Mouse (Mus musculus): ENCODE results near the gene Ralgds. TPM values are rescaled to one million over a fixed set of nuclear protein-coding genes. Genes with fewer than 3 reads are reported as not detected.
"Not testable (repeated sequence)": the region's sequence is repeated elsewhere in the genome, so short reads cannot be mapped to it uniquely, and the experiment has no call there.

Ralgds gene
- polyA plus RNA-seq, 1 experiment from 2014 or later = 75.0 TPM

DNA sequence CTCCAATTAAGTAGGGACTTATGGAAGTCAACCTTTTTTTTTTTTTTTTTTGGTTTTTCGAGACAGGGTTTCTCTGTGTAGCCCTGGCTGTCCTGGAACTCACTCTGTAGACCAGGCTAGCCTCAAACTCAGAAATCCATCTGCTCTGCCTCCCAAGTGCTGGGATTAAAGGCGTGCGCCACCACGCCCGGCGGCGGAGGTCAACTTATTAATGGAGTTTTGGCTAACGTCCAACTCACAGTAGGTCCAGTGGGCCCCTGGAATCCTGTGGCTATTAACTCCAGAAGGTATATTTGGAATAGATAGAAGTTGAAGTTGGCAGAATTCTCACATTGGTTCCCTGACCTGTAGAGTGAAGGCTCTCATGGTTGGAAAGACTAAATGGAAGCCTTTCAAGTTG, 40.9 kb upstream of the Ralgds start:
- 96% methylated on average over 8 of the region's 8 CpGs for WGBS
- not testable (repeated sequence) for H3K27me3 ChIP-seq (replicated peaks; ENCODE audit: control insufficient read depth, insufficient read depth, low read length); H3K9ac ChIP-seq (ENCODE audit: low read depth, low read length); H3K4me3 ChIP-seq (ENCODE audit: low read length); H3K27ac ChIP-seq (ENCODE audit: low read depth, low read length); H3K4me1 ChIP-seq (ENCODE audit: control insufficient read depth, insufficient read depth, low read depth, low read length); H3K4me2 ChIP-seq (ENCODE audit: low read length); H3K9me3 ChIP-seq (ENCODE audit: control insufficient read depth, low read length); ATAC-seq
- peaks cover 29% of the 10 kb centered on the region for H3K36me3 ChIP-seq (ENCODE audit: control insufficient read depth, insufficient read depth, low read length)

DNA sequence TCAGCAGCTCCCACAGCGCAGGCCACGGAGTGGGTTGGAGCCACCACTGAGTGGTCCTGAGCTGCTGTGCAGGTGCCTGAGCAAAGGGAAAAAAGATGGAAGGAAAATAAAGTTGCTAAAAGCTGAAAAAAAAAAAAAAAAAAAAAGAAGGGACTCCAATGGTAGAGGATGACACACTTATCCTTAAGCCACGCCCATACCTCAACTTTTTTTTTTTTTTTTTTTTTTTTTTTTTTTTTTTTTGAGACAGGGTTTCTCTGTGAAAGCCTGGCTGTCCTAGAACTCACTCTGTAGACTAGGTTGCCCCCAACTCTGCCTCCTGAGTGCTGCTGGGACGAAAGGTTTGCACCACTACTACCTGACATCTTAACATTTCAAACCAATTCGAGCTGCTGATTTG, 34.9 kb upstream of the Ralgds start:
- H3K9ac ChIP-seq (ENCODE audit: low read depth, low read length); H3K4me1 ChIP-seq (ENCODE audit: control insufficient read depth, insufficient read depth, low read depth, low read length); H3K27ac ChIP-seq (ENCODE audit: low read depth, low read length); H3K9me3 ChIP-seq (ENCODE audit: control insufficient read depth, low read length); H3K4me3 ChIP-seq (ENCODE audit: low read length); H3K4me2 ChIP-seq (ENCODE audit: low read length); ATAC-seq; H3K27me3 ChIP-seq (replicated peaks; ENCODE audit: control insufficient read depth, insufficient read depth, low read length); H3K36me3 ChIP-seq (ENCODE audit: control insufficient read depth, insufficient read depth, low read length): not testable (repeated sequence)
- 91% methylated on average over 5 of the region's 5 CpGs for WGBS

DNA sequence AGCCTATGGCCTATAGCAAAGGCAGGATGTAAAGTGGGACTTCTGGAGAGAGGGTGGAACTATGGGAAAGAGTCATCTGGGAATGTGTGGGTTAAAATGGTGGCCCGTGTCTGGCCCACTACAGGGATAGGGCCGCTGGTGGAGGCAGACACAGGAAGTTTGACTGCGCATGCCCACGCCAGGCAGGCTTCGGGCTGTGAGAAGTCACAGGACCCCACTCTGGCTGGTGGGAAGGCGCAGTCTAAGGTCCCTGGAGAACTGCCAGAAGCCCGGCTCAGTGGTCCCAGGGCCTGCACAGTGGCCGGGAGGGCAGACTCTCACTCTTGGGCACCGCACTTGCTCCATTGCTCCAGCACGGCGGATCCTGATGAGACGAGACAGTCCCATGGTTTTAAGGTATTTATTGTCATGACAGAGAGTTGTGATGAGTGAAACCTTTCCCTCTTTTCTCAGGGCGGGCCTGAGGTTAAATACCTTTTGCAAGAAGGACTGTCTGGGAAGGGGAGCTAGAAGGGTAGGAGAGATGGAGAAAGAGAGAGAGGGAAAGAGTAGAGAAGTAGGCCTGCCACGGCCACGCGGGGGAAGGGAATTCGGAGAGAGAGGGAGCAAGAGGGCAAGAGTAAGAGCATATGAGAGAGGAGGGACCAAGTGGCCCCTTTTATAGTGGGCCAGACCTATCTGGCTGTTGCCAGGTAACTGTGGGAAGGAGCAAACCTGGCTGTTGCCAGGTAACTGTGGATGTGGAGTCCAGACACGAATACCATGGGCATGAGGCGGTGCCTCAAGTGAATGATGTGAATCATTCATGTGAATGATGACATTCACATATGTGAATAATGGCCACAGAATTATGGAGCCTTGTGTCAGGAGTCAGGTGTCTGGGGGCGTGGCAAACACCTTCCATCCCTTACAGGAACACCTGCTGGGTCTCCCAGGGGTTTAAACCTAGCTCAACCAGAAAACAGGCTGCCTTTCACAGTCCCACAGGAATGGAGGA, 33.4 kb upstream of the Ralgds start:
- Histone ChIP-seq H3K36me3 (ENCODE audit: control insufficient read depth, insufficient read depth, low read length) (no peaks in the 10 kb centered on the region), H3K27me3 (replicated peaks; ENCODE audit: control insufficient read depth, insufficient read depth, low read length) (no peaks in the 10 kb centered on the region), H3K27ac (ENCODE audit: low read depth, low read length) (no peak overlapping the region), H3K4me2 (ENCODE audit: low read length) (no peak overlapping the region), H3K9me3 (ENCODE audit: control insufficient read depth, low read length) (no peaks in the 10 kb centered on the region), H3K4me3 (ENCODE audit: low read length) (no peak overlapping the region), H3K9ac (ENCODE audit: low read depth, low read length) (no peak overlapping the region), H3K4me1 (ENCODE audit: control insufficient read depth, insufficient read depth, low read depth, low read length) (no peaks in the 10 kb centered on the region)
- no peak for ATAC-seq
- WGBS = 78% methylated on average over 20 of the region's 20 CpGs

DNA sequence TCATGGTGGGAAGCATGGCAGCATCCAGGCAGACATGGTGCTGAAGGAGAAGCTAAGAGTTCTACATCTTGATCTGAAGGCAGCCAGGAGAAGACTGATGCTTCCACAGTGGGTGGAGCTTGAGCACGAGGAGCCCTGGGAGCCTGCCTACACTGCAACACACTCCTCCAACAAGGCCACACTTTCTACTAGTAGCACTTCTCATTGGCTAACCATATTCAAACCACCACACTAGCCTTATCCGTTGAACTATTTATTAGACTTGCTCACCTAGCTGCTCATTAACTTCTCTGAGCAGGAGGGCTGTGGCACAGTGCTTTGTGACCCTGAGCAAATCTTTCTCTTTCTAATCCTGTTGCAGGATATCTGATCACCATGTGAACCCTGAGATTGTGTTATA, 29.1 kb upstream of the Ralgds start:
- no peak for ATAC-seq
- H3K4me2 ChIP-seq (ENCODE audit: low read length) = no peak overlapping the region
- H3K4me3 ChIP-seq (ENCODE audit: low read length) = no peak overlapping the region
- H3K4me1 ChIP-seq (ENCODE audit: control insufficient read depth, insufficient read depth, low read depth, low read length) = no peaks in the 10 kb centered on the region
- no peaks in the 10 kb centered on the region for H3K27me3 ChIP-seq (replicated peaks; ENCODE audit: control insufficient read depth, insufficient read depth, low read length)
- no peaks in the 10 kb centered on the region for H3K36me3 ChIP-seq (ENCODE audit: control insufficient read depth, insufficient read depth, low read length)
- H3K27ac ChIP-seq (ENCODE audit: low read depth, low read length) = no peak overlapping the region
- no peak overlapping the region for H3K9ac ChIP-seq (ENCODE audit: low read depth, low read length)
- no peaks in the 10 kb centered on the region for H3K9me3 ChIP-seq (ENCODE audit: control insufficient read depth, low read length)
- WGBS = 87% methylated on average over 2 of the region's 2 CpGs

DNA sequence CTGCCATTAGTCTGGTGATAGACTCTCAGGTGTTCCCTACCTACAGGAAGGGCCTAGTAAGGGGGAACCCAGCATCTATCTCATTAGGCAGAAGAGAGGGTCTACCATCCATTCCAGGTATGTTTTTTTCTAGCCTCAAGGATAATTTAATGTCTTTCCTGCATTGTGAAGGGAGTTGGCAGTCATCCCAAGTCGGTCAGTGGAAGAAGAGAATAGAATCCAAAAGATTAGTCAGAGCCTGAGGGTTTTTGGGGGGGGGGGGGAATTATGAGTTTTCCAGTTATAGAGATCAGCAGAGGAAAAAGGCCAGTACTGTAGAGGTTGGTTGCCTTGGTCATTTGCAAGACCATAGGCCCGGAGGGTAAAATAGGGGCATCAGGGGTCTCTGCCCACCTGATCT, 18.4 kb upstream of the Ralgds start:
- H3K36me3 ChIP-seq (ENCODE audit: control insufficient read depth, insufficient read depth, low read length) = no peaks in the 10 kb centered on the region
- WGBS = 76% methylated on average over 2 of the region's 2 CpGs
- no peak overlapping the region for H3K4me2 ChIP-seq (ENCODE audit: low read length)
- no peaks in the 10 kb centered on the region for H3K27me3 ChIP-seq (replicated peaks; ENCODE audit: control insufficient read depth, insufficient read depth, low read length)
- H3K4me3 ChIP-seq (ENCODE audit: low read length) = no peak overlapping the region
- H3K4me1 ChIP-seq (ENCODE audit: control insufficient read depth, insufficient read depth, low read depth, low read length) = no peaks in the 10 kb centered on the region
- no peaks in the 10 kb centered on the region for H3K9me3 ChIP-seq (ENCODE audit: control insufficient read depth, low read length)
- no peak overlapping the region for H3K27ac ChIP-seq (ENCODE audit: low read depth, low read length)
- H3K9ac ChIP-seq (ENCODE audit: low read depth, low read length) = no peak overlapping the region
- ATAC-seq = no peak

DNA sequence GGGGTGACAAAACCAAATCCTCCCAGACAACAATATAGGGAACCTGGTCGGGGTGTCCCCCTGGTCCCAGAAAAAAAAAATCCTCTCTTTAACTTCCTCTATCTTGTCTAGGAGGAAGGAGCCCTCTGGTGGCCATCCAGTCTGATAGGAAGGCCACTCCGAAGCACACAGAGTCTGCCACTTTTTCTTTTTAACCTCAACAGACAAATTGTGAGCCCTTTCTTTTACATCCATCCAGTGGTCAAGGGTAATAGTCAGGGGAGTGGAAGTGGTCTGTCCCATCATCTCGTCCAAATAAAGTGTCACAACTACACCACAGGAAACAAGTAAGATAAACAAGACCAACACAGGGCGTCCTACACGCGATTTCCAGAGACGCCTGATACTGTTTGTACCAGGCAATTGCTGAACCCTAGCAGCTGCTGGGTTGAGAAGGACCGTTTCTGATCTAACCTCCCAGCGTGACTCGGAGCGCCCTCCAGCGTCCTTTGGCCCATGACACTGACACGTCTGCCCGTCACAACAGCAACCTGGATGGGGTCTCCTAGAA, 17.6 kb upstream of the Ralgds start:
- no peaks in the 10 kb centered on the region for H3K9me3 ChIP-seq (ENCODE audit: control insufficient read depth, low read length)
- 88% methylated on average over 14 of the region's 14 CpGs for WGBS
- no peaks in the 10 kb centered on the region for H3K27me3 ChIP-seq (replicated peaks; ENCODE audit: control insufficient read depth, insufficient read depth, low read length)
- H3K4me1 ChIP-seq (ENCODE audit: control insufficient read depth, insufficient read depth, low read depth, low read length) = no peaks in the 10 kb centered on the region
- H3K4me3 ChIP-seq (ENCODE audit: low read length) = no peak overlapping the region
- no peak for ATAC-seq
- H3K9ac ChIP-seq (ENCODE audit: low read depth, low read length) = no peak overlapping the region
- H3K4me2 ChIP-seq (ENCODE audit: low read length) = no peak overlapping the region
- H3K27ac ChIP-seq (ENCODE audit: low read depth, low read length) = no peak overlapping the region
- no peaks in the 10 kb centered on the region for H3K36me3 ChIP-seq (ENCODE audit: control insufficient read depth, insufficient read depth, low read length)

DNA sequence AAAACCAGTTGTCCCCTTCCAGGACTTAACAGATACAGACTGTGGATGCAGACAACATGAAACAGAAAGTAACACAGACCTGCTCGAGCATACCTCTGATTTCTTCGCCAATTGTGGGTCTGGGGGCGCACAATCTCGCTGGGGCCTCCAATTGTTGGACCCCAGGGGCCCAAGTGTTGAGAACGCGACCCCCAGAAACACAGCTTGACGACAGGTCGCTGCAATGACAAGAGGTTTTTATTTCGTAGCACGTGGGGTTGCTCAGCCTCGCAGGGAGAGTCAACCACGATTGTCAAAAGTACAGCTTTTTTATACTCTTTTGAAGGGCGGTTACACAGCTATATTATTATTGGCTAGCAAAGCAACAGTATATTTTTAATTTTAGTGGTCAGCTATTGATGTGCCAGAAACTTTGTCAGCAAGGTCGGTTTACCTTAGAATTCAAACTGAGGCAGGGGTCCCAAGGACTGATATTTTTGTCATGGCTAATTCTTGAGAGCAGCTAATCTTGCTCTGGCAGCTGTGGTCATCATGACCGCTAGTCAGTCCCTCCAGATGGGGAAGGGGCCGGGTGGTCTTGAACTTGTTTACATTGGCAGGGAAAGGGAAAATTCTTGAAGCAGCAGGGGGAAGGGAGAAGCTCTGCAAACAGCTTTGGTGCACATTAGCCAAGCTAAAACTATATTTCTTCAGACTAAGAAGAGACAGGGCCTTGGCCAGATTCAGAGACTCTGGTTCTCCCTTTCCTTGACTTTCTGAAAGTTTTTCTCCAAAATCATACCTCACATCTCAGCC, 16.9 kb upstream of the Ralgds start:
- no peak overlapping the region for H3K27ac ChIP-seq (ENCODE audit: low read depth, low read length)
- H3K4me1 ChIP-seq (ENCODE audit: control insufficient read depth, insufficient read depth, low read depth, low read length) = no peaks in the 10 kb centered on the region
- H3K4me3 ChIP-seq (ENCODE audit: low read length) = no peak overlapping the region
- no peak overlapping the region for H3K9ac ChIP-seq (ENCODE audit: low read depth, low read length)
- ATAC-seq = no peak
- H3K36me3 ChIP-seq (ENCODE audit: control insufficient read depth, insufficient read depth, low read length) = no peaks in the 10 kb centered on the region
- H3K4me2 ChIP-seq (ENCODE audit: low read length) = no peak overlapping the region
- H3K9me3 ChIP-seq (ENCODE audit: control insufficient read depth, low read length) = no peaks in the 10 kb centered on the region
- 80% methylated on average over 16 of the region's 16 CpGs for WGBS
- no peaks in the 10 kb centered on the region for H3K27me3 ChIP-seq (replicated peaks; ENCODE audit: control insufficient read depth, insufficient read depth, low read length)

DNA sequence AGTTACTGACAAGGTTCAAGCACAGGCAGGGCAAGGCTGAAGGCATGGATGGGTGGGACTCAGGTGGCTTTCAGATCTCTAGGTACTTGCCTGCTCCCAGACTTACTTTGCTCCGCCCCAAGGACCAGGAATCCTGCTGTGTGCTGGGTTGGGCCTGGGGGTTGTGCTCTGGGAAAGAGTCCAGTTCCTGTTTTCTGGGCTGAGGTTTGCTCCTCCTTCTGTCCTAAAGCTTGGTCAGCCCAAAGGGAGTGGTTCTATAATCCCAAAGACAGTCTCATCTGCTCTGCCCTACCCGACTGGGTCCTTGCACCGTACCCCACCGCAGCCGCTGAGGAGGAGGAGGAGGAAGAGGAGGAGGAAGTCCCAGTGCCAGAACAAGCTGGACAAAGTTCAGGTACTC, 16.3 kb upstream of the Ralgds start, which contains the start of gene Gbgt1:
Gene Gbgt1 (plus strand): TSS at position 221 of the 400 bp plus-strand sequence.
- no peaks in the 10 kb centered on the region for H3K27me3 ChIP-seq (replicated peaks; ENCODE audit: control insufficient read depth, insufficient read depth, low read length)
- ATAC-seq = no peak
- no peaks in the 10 kb centered on the region for H3K4me1 ChIP-seq (ENCODE audit: control insufficient read depth, insufficient read depth, low read depth, low read length)
- H3K27ac ChIP-seq (ENCODE audit: low read depth, low read length) = no peak within 1 kb of the TSS
- H3K9ac ChIP-seq (ENCODE audit: low read depth, low read length) = no peak within 1 kb of the TSS
- H3K4me3 ChIP-seq (ENCODE audit: low read length) = no peak within 1 kb of the TSS; the same call in 1 of the 2 replicates
- no peaks in the 10 kb centered on the region for H3K36me3 ChIP-seq (ENCODE audit: control insufficient read depth, insufficient read depth, low read length)
- 64% methylated on average over 5 of the region's 5 CpGs for WGBS
- no peak within 1 kb of the TSS for H3K4me2 ChIP-seq (ENCODE audit: low read length)
- no peaks in the 10 kb centered on the region for H3K9me3 ChIP-seq (ENCODE audit: control insufficient read depth, low read length)

DNA sequence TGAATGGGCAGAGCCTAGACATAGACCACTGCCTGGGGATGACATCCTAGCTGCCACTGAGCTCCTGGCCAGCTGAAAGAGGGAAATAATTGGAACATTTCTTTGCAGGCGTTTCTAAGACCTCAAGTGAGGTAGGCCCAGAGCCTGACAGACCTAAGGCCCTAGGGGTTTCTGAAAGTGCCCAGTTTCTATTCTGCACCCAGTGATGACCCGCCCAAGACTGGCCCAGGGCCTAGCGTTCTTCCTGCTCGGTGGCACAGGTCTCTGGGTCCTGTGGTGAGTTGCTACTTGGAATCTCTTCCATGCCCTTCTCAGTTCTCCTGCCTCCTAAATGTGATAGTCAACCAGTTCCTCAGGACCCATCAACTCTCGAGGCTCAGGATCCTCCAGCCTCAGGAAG, 15.4 kb upstream of the Ralgds start:
- Histone ChIP-seq H3K4me1 (ENCODE audit: control insufficient read depth, insufficient read depth, low read depth, low read length) (no peaks in the 10 kb centered on the region), H3K36me3 (ENCODE audit: control insufficient read depth, insufficient read depth, low read length) (no peaks in the 10 kb centered on the region), H3K9me3 (ENCODE audit: control insufficient read depth, low read length) (no peaks in the 10 kb centered on the region), H3K27ac (ENCODE audit: low read depth, low read length) (no peak overlapping the region), H3K4me3 (ENCODE audit: low read length) (no peak overlapping the region), H3K4me2 (ENCODE audit: low read length) (no peak overlapping the region), H3K9ac (ENCODE audit: low read depth, low read length) (no peak overlapping the region), H3K27me3 (replicated peaks; ENCODE audit: control insufficient read depth, insufficient read depth, low read length) (no peaks in the 10 kb centered on the region)
- ATAC-seq = no peak
- 84% methylated on average over 5 of the region's 5 CpGs for WGBS

All from hindbrain, embryonic 16.5 days (tissue).